In the genomic region with DNA sequence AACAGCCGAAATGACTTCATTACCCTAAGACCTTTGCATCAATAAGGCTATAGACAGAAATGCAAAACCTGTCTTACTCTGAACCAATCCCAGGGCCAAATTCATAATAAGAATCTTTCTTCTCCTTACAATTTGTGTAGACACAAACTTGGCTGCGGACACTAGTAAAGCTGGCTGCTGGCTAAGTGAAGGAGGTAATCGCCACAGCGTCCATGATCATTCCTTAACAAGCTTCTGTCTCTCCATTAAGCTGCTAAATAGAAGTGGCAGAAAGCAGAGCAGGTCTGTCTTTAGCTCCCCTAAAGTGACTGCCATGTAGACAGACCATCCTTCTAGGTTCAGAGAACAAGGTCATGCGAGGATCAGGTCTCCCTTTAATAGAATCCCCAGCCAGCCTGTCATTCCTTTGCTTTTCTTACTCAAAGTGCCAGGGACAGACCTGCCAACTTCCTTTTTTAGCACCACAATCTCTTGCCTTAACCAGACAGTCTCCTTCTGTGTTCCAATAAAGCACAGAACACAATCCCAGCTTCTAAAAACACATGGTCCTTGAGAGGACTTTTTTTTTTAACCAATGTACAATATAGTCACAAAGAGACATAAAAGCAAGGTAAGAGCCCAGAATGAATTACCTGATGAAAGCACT, we compare ENCODE assay signal across 16 mouse cellular contexts.
DNase-seq lines count a peak whose midpoint lies in the region; ATAC-seq and TF ChIP-seq lines count a peak whose summit lies in the region.
"Had no signal": no experiment of that assay in that cellular context is flagged by ENCODE, and none has a peak within 500 bp of the region (broad histone marks: within the 10 kb centered on the region; RNA-seq: fewer than 3 reads in every experiment).

No protein-coding gene starts in this region.

- no peaks in the 10 kb centered on the region for H3K27me3 ChIP-seq in forebrain, embryonic 16.5 days (replicated peaks; ENCODE audit: control insufficient read depth, insufficient read depth, low read length)
- H3K27me3 ChIP-seq in heart, embryonic 14.5 days (ENCODE audit: control insufficient read depth, insufficient read depth, low read length), result no peaks in the 10 kb centered on the region
- H3K27me3 ChIP-seq in neural tube, embryonic 15.5 days (replicated peaks), result no peaks in the 10 kb centered on the region
- H3K27me3 ChIP-seq: hindbrain, embryonic 13.5 days; limb, embryonic 15.5 days; neural tube, embryonic 12.5 days had no signal

- 29% methylated on average over 5 of the region's 5 CpGs for WGBS in forebrain, embryonic 16.5 days
- WGBS in heart, embryonic 14.5 days, result 53% methylated on average over 5 of the region's 5 CpGs
- 77% methylated on average over 5 of the region's 5 CpGs for WGBS in neural tube, embryonic 15.5 days

- no peak for ATAC-seq in forebrain, embryonic 16.5 days
- no peak for ATAC-seq in heart, embryonic 14.5 days (ENCODE audit: insufficient number of reproducible peaks, insufficient read depth, low FRiP score, low read depth)
- no peak for ATAC-seq in neural tube, embryonic 15.5 days (ENCODE audit: low FRiP score)
- no peak for ATAC-seq in erythroid progenitor cell, adult 5-6 weeks (replicated peaks; ENCODE audit: low FRiP score, poor library complexity, severe bottlenecking)
- ATAC-seq: intestine, postnatal 0 days; lung, postnatal 0 days had no signal

- H3K4me2 ChIP-seq in forebrain, embryonic 16.5 days (ENCODE audit: low read length), result no peak overlapping the region
- peak overlapping the region; percentile 26 for H3K4me2 ChIP-seq in heart, embryonic 14.5 days (ENCODE audit: low read length)
- no peak overlapping the region for H3K4me2 ChIP-seq in neural tube, embryonic 15.5 days
- H3K4me2 ChIP-seq: hindbrain, embryonic 13.5 days; limb, embryonic 15.5 days; midbrain, embryonic 11.5 days; neural tube, embryonic 12.5 days had no signal

- H3K9me3 ChIP-seq in forebrain, embryonic 16.5 days (ENCODE audit: control insufficient read depth, low read length), result no peaks in the 10 kb centered on the region
- no peaks in the 10 kb centered on the region for H3K9me3 ChIP-seq in heart, embryonic 14.5 days (ENCODE audit: control insufficient read depth, low read length)
- no peaks in the 10 kb centered on the region for H3K9me3 ChIP-seq in neural tube, embryonic 15.5 days (replicated peaks)
- H3K9me3 ChIP-seq: hindbrain, embryonic 13.5 days; limb, embryonic 15.5 days; neural tube, embryonic 12.5 days had no signal

- intact Hi-C loops in heart, postnatal 25 days (cut with DNase I), result loop anchor here (2.0 to 5.0 kb wide), 2 partner anchors 18 to 70 kb away; a partner anchor contains a TSS
- intact Hi-C loops in left cerebral cortex, adult 2 months (cut with DNase I), result loop anchor here (2.0 kb wide), 1 partner anchor 70 kb away; a partner anchor contains a TSS

- DNase-seq in heart, adult 11 months, result peak; percentile 94
- no peak for DNase-seq in heart, postnatal 25 days (ENCODE audit: low spot score)
- DNase-seq in brain, adult 2 months (ENCODE audit: low read depth, low spot score), result peak; percentile 71
- no peak for DNase-seq in left cerebral cortex, adult 2 months (ENCODE audit: extremely low spot score in 1 of 2, low spot score in 2 of 2)
- DNase-seq: thymus, postnatal 36 days had no signal

- H3K9ac ChIP-seq in forebrain, embryonic 16.5 days (replicated peaks; ENCODE audit: low read depth, low read length), result no peak overlapping the region
- H3K9ac ChIP-seq in heart, embryonic 14.5 days (ENCODE audit: low read length), result no peak overlapping the region
- H3K9ac ChIP-seq in neural tube, embryonic 15.5 days (replicated peaks), result no peak overlapping the region
- H3K9ac ChIP-seq: hindbrain, embryonic 13.5 days; limb, embryonic 15.5 days; neural tube, embryonic 12.5 days had no signal

- no peaks in the 10 kb centered on the region for H3K36me3 ChIP-seq in forebrain, embryonic 16.5 days (ENCODE audit: control insufficient read depth, insufficient read depth)
- no peaks in the 10 kb centered on the region for H3K36me3 ChIP-seq in heart, embryonic 14.5 days (ENCODE audit: control insufficient read depth, insufficient read depth, low read length)
- no peaks in the 10 kb centered on the region for H3K36me3 ChIP-seq in neural tube, embryonic 15.5 days
- H3K36me3 ChIP-seq: hindbrain, embryonic 13.5 days; limb, embryonic 15.5 days; neural tube, embryonic 12.5 days had no signal

- no peak overlapping the region for H3K4me3 ChIP-seq in forebrain, embryonic 16.5 days (replicated peaks; ENCODE audit: low read length)
- no peak overlapping the region for H3K4me3 ChIP-seq in heart, embryonic 14.5 days (ENCODE audit: control insufficient read depth in 1 of 2, insufficient read depth in 1 of 2, low read depth in 1 of 2, low read length in 2 of 2)
- no peak overlapping the region for H3K4me3 ChIP-seq in neural tube, embryonic 15.5 days (replicated peaks)
- H3K4me3 ChIP-seq in left cerebral cortex, adult 2 months, result no peak overlapping the region
- H3K4me3 ChIP-seq: hindbrain, embryonic 13.5 days; limb, embryonic 15.5 days; neural tube, embryonic 12.5 days had no signal

- TF ChIP-seq CTCF in left cerebral cortex, adult 2 months (IDR thresholded peaks at IDR 0.05), result no peak

- H3K27ac ChIP-seq in forebrain, embryonic 16.5 days (ENCODE audit: low read length), result peak overlapping the region; percentile 74
- H3K27ac ChIP-seq in heart, embryonic 14.5 days (replicated peaks in 1 of 2; ENCODE audit: control insufficient read depth in 1 of 2, insufficient read depth in 1 of 2, low read depth in 2 of 2, low read length in 2 of 2), result peak overlapping the region; percentile 48 to 54
- no peak overlapping the region for H3K27ac ChIP-seq in neural tube, embryonic 15.5 days (replicated peaks)
- no peak overlapping the region for H3K27ac ChIP-seq in left cerebral cortex, adult 2 months
- H3K27ac ChIP-seq: hindbrain, embryonic 13.5 days; kidney, postnatal 0 days; limb, embryonic 15.5 days; neural tube, embryonic 12.5 days had no signal

- H3K4me1 ChIP-seq in forebrain, embryonic 16.5 days (replicated peaks; ENCODE audit: control insufficient read depth, insufficient read depth, low read length), result peaks cover 29% of the 10 kb centered on the region
- H3K4me1 ChIP-seq in heart, embryonic 14.5 days (ENCODE audit: control insufficient read depth in 2 of 2, insufficient read depth in 2 of 2, low read length in 2 of 2), result peaks cover 4 to 24% of the 10 kb centered on the region in 2 experiments
- peaks cover 30% of the 10 kb centered on the region for H3K4me1 ChIP-seq in neural tube, embryonic 15.5 days

Comparison
In these comparisons a context has a peak if more than half of its experiments do, and no peak if none do; other contexts are left out.
1. DNase-seq: peak in heart, adult 11 months (single experiment) and brain, adult 2 months (single experiment); none in heart, postnatal 25 days (single experiment) and left cerebral cortex, adult 2 months (0 of 2).
2. H3K27ac ChIP-seq: peak in forebrain, embryonic 16.5 days (single experiment) and heart, embryonic 14.5 days (2 of 2); none in neural tube, embryonic 15.5 days (single experiment) and left cerebral cortex, adult 2 months (single experiment).